Mouse (Mus musculus) thymus, adult 2 months (tissue): ENCODE measurements around the gene Sox14. TPM values are rescaled to one million over a fixed set of nuclear protein-coding genes. Genes with fewer than 3 reads are reported as not detected.

Source experiments
- DNase-seq: peaks from one replicate; pipeline ENCODE4 v3.0.0; 2021
- H3K27ac ChIP-seq: fragments of 200-500 bp; 2 replicates; pipeline ENCODE4 v1.5.1; 2012; ENCODE audit warnings: low read length, control low read depth; ENCODE audit not compliant: control insufficient read depth, insufficient read depth
- H3K27me3 ChIP-seq: fragments of 200-500 bp; 2 replicates; pipeline ENCODE4 v1.6.1; 2012; ENCODE audit warnings: mild to moderate bottlenecking, low read length, moderate library complexity, mixed read lengths; ENCODE audit not compliant: control insufficient read depth, insufficient read depth
- H3K36me3 ChIP-seq: fragments of 200-500 bp; 2 replicates; pipeline ENCODE4 v1.6.1; 2012; ENCODE audit warnings: mild to moderate bottlenecking, low read length, moderate library complexity; ENCODE audit not compliant: control insufficient read depth, insufficient read depth
- H3K4me1 ChIP-seq: fragments of 200-500 bp; replicated peaks from 2 replicates; pipeline ENCODE4 v1.6.1; 2012; ENCODE audit warnings: low read length; ENCODE audit not compliant: control insufficient read depth, insufficient read depth
- H3K4me3 ChIP-seq: fragments of 200-500 bp; 2 replicates; pipeline ENCODE4 v1.5.1; 2012; ENCODE audit warnings: mild to moderate bottlenecking, low read length, control low read depth, moderate library complexity; ENCODE audit not compliant: control insufficient read depth, insufficient read depth
- CTCF ChIP-seq: fragments of 200-500 bp; IDR thresholded peaks from 2 replicates; pipeline ENCODE4 v1.5.1; 2012; ENCODE audit warnings: mild to moderate bottlenecking, control low read depth, low read length, moderate library complexity, borderline replicate concordance; ENCODE audit not compliant: control insufficient read depth, poor library complexity, insufficient read depth; ENCODE audit errors: extremely low read depth
- POLR2A ChIP-seq: fragments of 200-500 bp; IDR thresholded peaks from 2 replicates; pipeline ENCODE4 v1.6.1; 2012; ENCODE audit warnings: mild to moderate bottlenecking, low read length, control low read depth, moderate library complexity; ENCODE audit not compliant: control insufficient read depth, poor library complexity, insufficient read depth; ENCODE audit errors: extremely low read depth
- WGBS: fragments of 180-500 bp; shearing (Covaris S2); methylation state at CpG from one replicate; pipeline ENCODE4 v1.1.7; 2018; 5-methylcytosine and 5-hydroxymethylcytosine counted together
- polyA plus RNA-seq: library from polyadenylated mRNA; depleted of rRNA; stranded (reverse); fragments of >200 nt; gene quantifications from 2 replicates; pipeline ENCODE4 v1.2.3, GENCODE M21; 2012

The Sox14 gene
- polyA plus RNA-seq, 1 experiment, result 0.08 TPM

DNA sequence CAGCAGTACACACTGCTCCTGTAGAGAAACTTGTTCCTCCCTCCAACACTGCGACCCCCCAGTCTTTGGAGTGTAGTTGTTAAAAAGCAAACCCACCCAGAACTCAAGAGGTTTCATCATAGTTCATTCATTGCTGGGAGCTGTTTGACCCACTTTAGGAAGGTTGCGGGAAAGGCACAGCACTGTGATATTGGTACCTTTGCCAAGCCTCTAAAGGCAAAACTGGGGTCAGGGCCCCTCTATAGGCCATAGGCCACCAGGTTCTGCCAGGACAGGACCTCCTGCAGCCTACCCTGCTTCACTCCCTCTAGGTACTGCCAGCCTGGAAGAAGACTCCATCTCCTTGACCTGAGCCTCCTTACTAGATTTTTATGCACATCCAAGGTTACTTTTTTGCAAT lies 2.2 kb downstream of the Sox14 start:
- peaks cover 41% of the 10 kb centered on the region for H3K27me3 ChIP-seq
- DNase-seq, result no peak
- 19% methylated on average over 2 of the region's 2 CpGs for WGBS
- H3K36me3 ChIP-seq, result no peaks in the 10 kb centered on the region
- H3K4me1 ChIP-seq, result peaks cover 2% of the 10 kb centered on the region; the same call in 1 of the 2 replicates
- TF ChIP-seq POLR2A (no peak), CTCF (no peak)
- H3K27ac ChIP-seq, result no peak overlapping the region
- H3K4me3 ChIP-seq, result no peak overlapping the region

DNA sequence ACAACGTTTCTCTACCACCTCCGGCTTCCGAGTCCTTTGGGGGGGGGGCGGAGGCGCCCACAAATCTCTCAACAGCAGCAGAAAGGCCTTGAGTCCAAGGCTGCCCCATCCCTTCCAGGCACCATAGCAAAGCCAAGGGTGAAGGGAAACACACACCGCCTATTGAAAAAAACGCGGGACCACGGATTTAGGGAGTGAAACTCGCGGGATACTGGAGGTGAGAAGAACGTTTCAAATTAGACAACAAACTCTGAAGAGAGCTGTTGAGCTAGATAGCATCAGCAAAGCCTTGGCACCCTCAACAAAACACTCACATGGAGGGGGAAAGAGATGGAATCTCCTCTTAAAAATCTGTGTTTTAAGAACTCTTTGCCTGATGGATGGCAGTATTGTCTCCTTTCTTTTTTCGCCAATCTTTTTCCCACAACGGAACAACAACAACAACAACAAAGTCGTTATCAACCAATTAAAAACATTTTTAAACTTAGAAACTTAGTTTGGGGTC lies 2.8 kb downstream of the Sox14 start:
- no peaks in the 10 kb centered on the region for H3K36me3 ChIP-seq
- no peak overlapping the region for H3K4me3 ChIP-seq
- H3K4me1 ChIP-seq, result peaks cover 2% of the 10 kb centered on the region; the same call in 1 of the 2 replicates
- 4% methylated on average over 15 of the region's 15 CpGs for WGBS
- DNase-seq, result no peak
- TF ChIP-seq POLR2A (no peak), CTCF (no peak)
- H3K27me3 ChIP-seq, result peaks cover 45% of the 10 kb centered on the region
- no peak overlapping the region for H3K27ac ChIP-seq

DNA sequence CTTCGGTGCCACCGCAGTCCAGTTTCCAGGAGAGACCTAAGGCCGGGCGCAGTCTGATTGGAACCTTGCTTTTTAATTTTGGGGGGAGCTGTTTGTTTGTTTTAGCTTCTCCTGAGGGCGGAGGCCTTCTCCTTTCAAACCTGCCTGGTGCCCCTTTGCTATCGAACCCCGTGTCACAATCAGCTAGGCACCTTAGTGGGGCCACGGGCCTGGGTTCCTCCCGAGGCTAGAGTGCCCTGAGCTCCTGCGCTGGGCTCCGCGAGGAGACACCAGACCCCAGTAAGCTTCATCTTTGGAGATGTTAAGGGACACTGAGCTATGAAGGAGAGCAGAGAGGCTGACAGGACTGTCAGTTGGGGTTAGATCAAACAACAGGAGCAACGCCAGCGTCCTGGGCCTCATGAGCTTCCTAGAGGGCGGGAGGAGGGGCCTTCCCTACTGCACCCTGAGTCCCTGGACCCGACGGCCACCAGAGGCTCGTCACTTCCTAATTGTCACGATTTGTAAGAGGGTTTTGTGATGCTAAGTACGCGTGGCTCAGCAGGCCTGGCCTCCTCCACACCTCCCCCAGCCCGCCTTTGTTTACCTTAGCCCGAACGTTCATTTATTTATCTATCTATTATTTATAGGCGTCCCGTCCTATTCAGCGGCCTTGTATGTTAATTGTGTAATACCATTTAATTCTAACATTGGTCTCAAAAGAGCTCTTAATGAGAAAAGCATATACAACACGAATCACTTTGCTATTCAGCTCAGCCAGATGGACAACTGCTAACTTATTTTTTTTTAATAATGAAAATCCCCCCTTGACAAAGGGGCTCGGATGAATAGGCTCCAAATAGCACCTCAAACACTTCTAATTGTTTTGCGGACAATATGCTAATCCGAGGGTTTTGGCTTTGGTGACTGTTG lies 3.5 kb downstream of the Sox14 start:
- DNase-seq, result no peak
- WGBS, result 12% methylated on average over 31 of the region's 31 CpGs
- Histone ChIP-seq H3K27me3 (peaks cover 45% of the 10 kb centered on the region), H3K27ac (no peak overlapping the region), H3K4me1 (peaks cover 2% of the 10 kb centered on the region; the same call in 1 of the 2 replicates), H3K36me3 (no peaks in the 10 kb centered on the region), H3K4me3 (no peak overlapping the region)
- TF ChIP-seq POLR2A, result no peak

GRCm38 (mm10) chr9:99871556-99872203 lies 4.3 kb downstream of the Sox14 start:
- no peak for TF ChIP-seq CTCF
- no peak for TF ChIP-seq POLR2A
- H3K4me3 ChIP-seq, result no peak overlapping the region
- H3K4me1 ChIP-seq, result peaks cover 2% of the 10 kb centered on the region; the same call in 1 of the 2 replicates
- H3K27me3 ChIP-seq, result peaks cover 44% of the 10 kb centered on the region
- H3K27ac ChIP-seq, result no peak overlapping the region
- no peaks in the 10 kb centered on the region for H3K36me3 ChIP-seq
- DNase-seq, result no peak
- 9% methylated on average over 34 of the region's 34 CpGs for WGBS

GRCm38 (mm10) chr9:99870780-99871555 lies 5.0 kb downstream of the Sox14 start:
- Histone ChIP-seq H3K27ac (no peak overlapping the region), H3K36me3 (no peaks in the 10 kb centered on the region), H3K4me3 (no peak overlapping the region), H3K27me3 (peaks cover 40% of the 10 kb centered on the region), H3K4me1 (peaks cover 2% of the 10 kb centered on the region; the same call in 1 of the 2 replicates)
- DNase-seq, result no peak
- TF ChIP-seq POLR2A (no peak), CTCF (no peak)
- WGBS, result 7% methylated on average over 37 of the region's 37 CpGs

DNA sequence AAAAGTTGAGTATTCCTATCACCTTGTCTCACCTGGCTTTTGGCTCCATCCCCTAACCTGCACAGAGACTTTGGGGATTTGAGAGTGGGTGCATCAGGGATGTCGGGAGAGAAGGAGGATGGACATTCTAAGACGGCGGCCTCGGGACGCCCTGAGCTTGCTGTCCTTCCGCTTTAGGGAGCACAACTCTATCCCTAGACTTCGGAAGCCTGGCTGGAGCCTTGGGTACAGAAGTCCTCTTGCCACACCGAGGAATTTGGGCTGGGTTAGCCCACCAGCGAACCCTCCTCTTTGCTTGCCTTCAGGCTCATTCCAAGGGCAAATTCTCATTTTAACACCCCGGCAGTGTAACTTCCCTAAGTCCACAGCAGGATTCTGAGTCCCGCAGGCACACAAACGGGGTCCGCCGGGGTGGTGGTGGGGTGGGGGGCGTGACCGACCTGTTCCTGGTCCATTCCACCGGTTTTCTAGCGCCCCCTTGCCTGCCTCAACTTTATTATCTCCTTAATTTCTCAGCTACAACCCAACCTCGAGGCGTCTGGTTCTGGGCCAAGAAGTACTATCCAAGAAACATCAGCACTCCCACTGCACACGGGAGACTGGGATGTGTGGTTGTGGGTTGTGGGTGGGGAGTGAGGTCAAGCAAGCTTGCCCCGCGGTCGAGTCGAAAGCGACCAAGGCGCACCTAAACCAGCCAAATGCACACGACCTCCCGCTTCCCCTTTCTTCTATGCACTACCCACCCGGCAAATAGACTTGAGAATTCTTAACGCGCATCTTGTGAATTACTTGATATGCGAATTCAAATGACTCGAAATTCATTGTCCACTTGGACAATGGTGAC lies 5.8 kb downstream of the Sox14 start:
- Histone ChIP-seq H3K4me1 (peaks cover 2% of the 10 kb centered on the region; the same call in 1 of the 2 replicates), H3K27ac (no peak overlapping the region), H3K27me3 (peaks cover 36% of the 10 kb centered on the region), H3K36me3 (no peaks in the 10 kb centered on the region), H3K4me3 (no peak overlapping the region)
- 5% methylated on average over 34 of the region's 34 CpGs for WGBS
- DNase-seq, result no peak
- no peak for TF ChIP-seq CTCF
- no peak for TF ChIP-seq POLR2A
